Mouse (Mus musculus) MEL (cell line): ENCODE results near the gene Smtn.

ENCODE experiments used
- CTCF ChIP-seq, 3 experiments: IDR thresholded peaks in 2 of 3; conservative IDR thresholded peaks in 1 of 3; 2 replicates each; pipeline ENCODE4 v1.5.1; 2011 to 2012; ENCODE audit warnings: low read length in 3 of 3, low read depth in 2 of 3, mild to moderate bottlenecking in 2 of 3, improper control_type of control experiment in 1 of 3, inconsistent platforms in 1 of 3, mixed read lengths in 1 of 3, moderate library complexity in 1 of 3; ENCODE audit not compliant: control insufficient read depth in 1 of 3, insufficient read depth in 1 of 3, poor library complexity in 1 of 3, severe bottlenecking in 1 of 3
- EP300 ChIP-seq, 2 experiments: IDR thresholded peaks; 2 replicates each; pipeline ENCODE4 v1.6.1; 2011; ENCODE audit warnings: improper control_type of control experiment in 2 of 2, low read length in 2 of 2, low read depth in 1 of 2, mild to moderate bottlenecking in 1 of 2
- ETS1 ChIP-seq: IDR thresholded peaks from 2 replicates; pipeline ENCODE4 v1.6.1; 2012; ENCODE audit warnings: low read depth, mild to moderate bottlenecking, inconsistent platforms, low read length, improper control_type of control experiment, moderate library complexity
- JUND ChIP-seq: IDR thresholded peaks from 2 replicates; pipeline ENCODE4 v1.6.1; 2011; ENCODE audit warnings: low read depth, mild to moderate bottlenecking, improper control_type of control experiment, low read length
- POLR2A ChIP-seq, 2 experiments: IDR thresholded peaks; 2 replicates each; pipeline ENCODE4 v1.6.1; 2011 to 2012; ENCODE audit warnings: low read length in 2 of 2, mild to moderate bottlenecking in 2 of 2, control low read depth in 1 of 2, improper control_type of control experiment in 1 of 2, low read depth in 1 of 2, moderate library complexity in 1 of 2; ENCODE audit not compliant: control insufficient read depth in 1 of 2, insufficient read depth in 1 of 2, poor library complexity in 1 of 2
- TBP ChIP-seq: IDR thresholded peaks from 2 replicates; pipeline ENCODE4 v1.8.0; 2011; ENCODE audit warnings: low read depth, low read length, improper control_type of control experiment
- TCF12 ChIP-seq: IDR thresholded peaks from 2 replicates; pipeline ENCODE4 v1.6.1; 2014; ENCODE audit warnings: low read depth, mild to moderate bottlenecking, inconsistent platforms, low read length, improper control_type of control experiment, moderate library complexity
- ZNF384 ChIP-seq: IDR thresholded peaks from 2 replicates; pipeline ENCODE4 v1.6.1; 2012; ENCODE audit warnings: low read depth, mild to moderate bottlenecking, inconsistent platforms, low read length, improper control_type of control experiment

GRCm38 (mm10) chr11:3547969-3548368 lies 7.6 kb upstream of the Smtn start:
- no peak for TF ChIP-seq JUND
- TF ChIP-seq CTCF (IDR thresholded peaks at IDR 0.05 in 2 of 3, conservative IDR thresholded peaks at IDR 0.05 in 1 of 3; ENCODE audit: control insufficient read depth in 1 of 3, insufficient read depth in 1 of 3, low read depth in 2 of 3, low read length in 3 of 3, poor library complexity in 1 of 3, severe bottlenecking in 1 of 3), result no peak
- no peak for TF ChIP-seq TBP
- no peak for TF ChIP-seq ETS1
- no peak for TF ChIP-seq POLR2A (IDR thresholded peaks at IDR 0.05; ENCODE audit: control insufficient read depth in 1 of 2, insufficient read depth in 1 of 2, low read depth in 1 of 2, low read length in 2 of 2, poor library complexity in 1 of 2)
- TF ChIP-seq TCF12, result no peak
- no peak for TF ChIP-seq ZNF384
- TF ChIP-seq EP300 (IDR thresholded peaks at IDR 0.05; ENCODE audit: low read depth in 1 of 2, low read length in 2 of 2), result no peak
